Mouse (Mus musculus): Measurements from ENCODE around the gene Slc38a8. TPM values are rescaled to one million over a fixed set of nuclear protein-coding genes. Genes with fewer than 3 reads are reported as not detected.

The Slc38a8 gene
- polyA plus RNA-seq (2014; fragmentation: Nextera tagmentation; extraction: Ambion mirVana), result 0.13 TPM in 1 of 2 replicates, not detected in the other

GRCm38 (mm10) chr8:119501598-119501997 is at the start of gene Slc38a8:
Slc38a8 (minus strand) TSS chr8:119501698.
- WGBS, result 35% methylated on average over 5 of the region's 5 CpGs
- Histone ChIP-seq H3K4me1 (ENCODE audit: control insufficient read depth, insufficient read depth, low read length) (no peaks in the 10 kb centered on the region), H3K27ac (ENCODE audit: low read length) (no peak within 1 kb of the TSS), H3K27me3 (ENCODE audit: control insufficient read depth, insufficient read depth, low read length) (no peaks in the 10 kb centered on the region), H3K4me2 (replicated peaks; ENCODE audit: low read depth, low read length) (no peak within 1 kb of the TSS), H3K4me3 (ENCODE audit: low read depth, low read length) (no peak within 1 kb of the TSS), H3K9ac (replicated peaks; ENCODE audit: low read depth, low read length) (no peak within 1 kb of the TSS), H3K9me3 (ENCODE audit: control insufficient read depth, low read depth, low read length) (no peaks in the 10 kb centered on the region), H3K36me3 (ENCODE audit: control insufficient read depth, insufficient read depth, low read length) (peaks cover 10% of the 10 kb centered on the region)
- ATAC-seq (ENCODE audit: insufficient number of reproducible peaks, insufficient read depth, low FRiP score, low read depth), result no peak

- Histone ChIP-seq H3K4me1 (ENCODE audit: control insufficient read depth, insufficient read depth, low read length) (0 out of 2 replicates have a peak, but pooled peaks cover 7% of the 10 kb centered on the region), H3K4me3 (ENCODE audit: low read depth, low read length) (no peak overlapping the region), H3K9me3 (ENCODE audit: control insufficient read depth, low read depth, low read length) (no peaks in the 10 kb centered on the region), H3K4me2 (replicated peaks; ENCODE audit: low read depth, low read length) (no peak overlapping the region), H3K27ac (ENCODE audit: low read length) (no peak overlapping the region), H3K36me3 (ENCODE audit: control insufficient read depth, insufficient read depth, low read length) (peaks cover 20% of the 10 kb centered on the region), H3K9ac (replicated peaks; ENCODE audit: low read depth, low read length) (no peak overlapping the region), H3K27me3 (ENCODE audit: control insufficient read depth, insufficient read depth, low read length) (no peaks in the 10 kb centered on the region)
- 64% methylated on average over 7 of the region's 7 CpGs for WGBS
- no peak for ATAC-seq (ENCODE audit: insufficient number of reproducible peaks, insufficient read depth, low FRiP score, low read depth)
Observed at GRCm38 (mm10) chr8:119548560-119549113, 47.1 kb upstream of the Slc38a8 start.

- no peaks in the 10 kb centered on the region for H3K27me3 ChIP-seq (ENCODE audit: control insufficient read depth, insufficient read depth, low read length)
- H3K36me3 ChIP-seq (ENCODE audit: control insufficient read depth, insufficient read depth, low read length), result peaks cover 34% of the 10 kb centered on the region
- no peak overlapping the region for H3K9ac ChIP-seq (replicated peaks; ENCODE audit: low read depth, low read length)
- H3K4me2 ChIP-seq (replicated peaks; ENCODE audit: low read depth, low read length), result no peak overlapping the region
- H3K27ac ChIP-seq (ENCODE audit: low read length), result no peak overlapping the region; the same call in 1 of the 2 replicates
- ATAC-seq (ENCODE audit: insufficient number of reproducible peaks, insufficient read depth, low FRiP score, low read depth), result no peak
- 65% methylated on average over 18 of the region's 18 CpGs for WGBS
- no peak overlapping the region for H3K4me3 ChIP-seq (ENCODE audit: low read depth, low read length)
- H3K4me1 ChIP-seq (ENCODE audit: control insufficient read depth, insufficient read depth, low read length), result 0 out of 2 replicates have a peak, but pooled peaks cover 7% of the 10 kb centered on the region
- no peaks in the 10 kb centered on the region for H3K9me3 ChIP-seq (ENCODE audit: control insufficient read depth, low read depth, low read length)
Observed at GRCm38 (mm10) chr8:119547019-119547691, 45.7 kb upstream of the Slc38a8 start.

- peaks cover 47% of the 10 kb centered on the region for H3K36me3 ChIP-seq (ENCODE audit: control insufficient read depth, insufficient read depth, low read length)
- no peaks in the 10 kb centered on the region for H3K9me3 ChIP-seq (ENCODE audit: control insufficient read depth, low read depth, low read length)
- H3K9ac ChIP-seq (replicated peaks; ENCODE audit: low read depth, low read length), result no peak overlapping the region
- WGBS, result 94% methylated on average over 6 of the region's 6 CpGs
- H3K27ac ChIP-seq (ENCODE audit: low read length), result no peak overlapping the region
- no peaks in the 10 kb centered on the region for H3K27me3 ChIP-seq (ENCODE audit: control insufficient read depth, insufficient read depth, low read length)
- ATAC-seq (ENCODE audit: insufficient number of reproducible peaks, insufficient read depth, low FRiP score, low read depth), result no peak
- no peak overlapping the region for H3K4me2 ChIP-seq (replicated peaks; ENCODE audit: low read depth, low read length)
- 0 out of 2 replicates have a peak, but pooled peaks cover 7% of the 10 kb centered on the region for H3K4me1 ChIP-seq (ENCODE audit: control insufficient read depth, insufficient read depth, low read length)
- no peak overlapping the region for H3K4me3 ChIP-seq (ENCODE audit: low read depth, low read length)
Observed at GRCm38 (mm10) chr8:119545791-119546190, 44.3 kb upstream of the Slc38a8 start.

- H3K4me3 ChIP-seq (ENCODE audit: low read depth, low read length), result no peak overlapping the region
- no peak for ATAC-seq (ENCODE audit: insufficient number of reproducible peaks, insufficient read depth, low FRiP score, low read depth)
- H3K4me2 ChIP-seq (replicated peaks; ENCODE audit: low read depth, low read length), result no peak overlapping the region
- no peaks in the 10 kb centered on the region for H3K27me3 ChIP-seq (ENCODE audit: control insufficient read depth, insufficient read depth, low read length)
- 77% methylated on average over 6 of the region's 6 CpGs for WGBS
- no peak overlapping the region for H3K27ac ChIP-seq (ENCODE audit: low read length)
- H3K4me1 ChIP-seq (ENCODE audit: control insufficient read depth, insufficient read depth, low read length), result 0 out of 2 replicates have a peak, but pooled peaks cover 7% of the 10 kb centered on the region
- no peak overlapping the region for H3K9ac ChIP-seq (replicated peaks; ENCODE audit: low read depth, low read length)
- peaks cover 53% of the 10 kb centered on the region for H3K36me3 ChIP-seq (ENCODE audit: control insufficient read depth, insufficient read depth, low read length)
- H3K9me3 ChIP-seq (ENCODE audit: control insufficient read depth, low read depth, low read length), result no peaks in the 10 kb centered on the region
Observed at GRCm38 (mm10) chr8:119545180-119545579, 43.7 kb upstream of the Slc38a8 start.

GRCm38 (mm10) chr8:119544606-119545005 is 43.1 kb upstream of the Slc38a8 start:
- no peak overlapping the region for H3K4me3 ChIP-seq (ENCODE audit: low read depth, low read length)
- H3K36me3 ChIP-seq (ENCODE audit: control insufficient read depth, insufficient read depth, low read length), result peaks cover 59% of the 10 kb centered on the region
- no peaks in the 10 kb centered on the region for H3K27me3 ChIP-seq (ENCODE audit: control insufficient read depth, insufficient read depth, low read length)
- 90% methylated on average over 3 of the region's 3 CpGs for WGBS
- no peak overlapping the region for H3K4me2 ChIP-seq (replicated peaks; ENCODE audit: low read depth, low read length)
- no peaks in the 10 kb centered on the region for H3K9me3 ChIP-seq (ENCODE audit: control insufficient read depth, low read depth, low read length)
- 0 out of 2 replicates have a peak, but pooled peaks cover 7% of the 10 kb centered on the region for H3K4me1 ChIP-seq (ENCODE audit: control insufficient read depth, insufficient read depth, low read length)
- no peak overlapping the region for H3K9ac ChIP-seq (replicated peaks; ENCODE audit: low read depth, low read length)
- no peak for ATAC-seq (ENCODE audit: insufficient number of reproducible peaks, insufficient read depth, low FRiP score, low read depth)
- H3K27ac ChIP-seq (ENCODE audit: low read length), result no peak overlapping the region

- Histone ChIP-seq H3K36me3 (ENCODE audit: control insufficient read depth, insufficient read depth, low read length) (peaks cover 89% of the 10 kb centered on the region), H3K4me3 (ENCODE audit: low read depth, low read length) (no peak overlapping the region), H3K4me1 (ENCODE audit: control insufficient read depth, insufficient read depth, low read length) (no peaks in the 10 kb centered on the region), H3K9ac (replicated peaks; ENCODE audit: low read depth, low read length) (no peak overlapping the region), H3K9me3 (ENCODE audit: control insufficient read depth, low read depth, low read length) (no peaks in the 10 kb centered on the region), H3K27me3 (ENCODE audit: control insufficient read depth, insufficient read depth, low read length) (no peaks in the 10 kb centered on the region), H3K4me2 (replicated peaks; ENCODE audit: low read depth, low read length) (no peak overlapping the region), H3K27ac (ENCODE audit: low read length) (no peak overlapping the region)
- 91% methylated on average over 9 of the region's 9 CpGs for WGBS
- ATAC-seq (ENCODE audit: insufficient number of reproducible peaks, insufficient read depth, low FRiP score, low read depth), result no peak
Observed at GRCm38 (mm10) chr8:119531973-119532372, 30.5 kb upstream of the Slc38a8 start.

GRCm38 (mm10) chr8:119531397-119531796 is 29.9 kb upstream of the Slc38a8 start:
- no peaks in the 10 kb centered on the region for H3K27me3 ChIP-seq (ENCODE audit: control insufficient read depth, insufficient read depth, low read length)
- peaks cover 84% of the 10 kb centered on the region for H3K36me3 ChIP-seq (ENCODE audit: control insufficient read depth, insufficient read depth, low read length)
- 90% methylated on average over 3 of the region's 3 CpGs for WGBS
- H3K4me2 ChIP-seq (replicated peaks; ENCODE audit: low read depth, low read length), result no peak overlapping the region
- no peak overlapping the region for H3K9ac ChIP-seq (replicated peaks; ENCODE audit: low read depth, low read length)
- no peaks in the 10 kb centered on the region for H3K9me3 ChIP-seq (ENCODE audit: control insufficient read depth, low read depth, low read length)
- no peak overlapping the region for H3K27ac ChIP-seq (ENCODE audit: low read length)
- ATAC-seq (ENCODE audit: insufficient number of reproducible peaks, insufficient read depth, low FRiP score, low read depth), result no peak
- no peak overlapping the region for H3K4me3 ChIP-seq (ENCODE audit: low read depth, low read length)
- H3K4me1 ChIP-seq (ENCODE audit: control insufficient read depth, insufficient read depth, low read length), result no peaks in the 10 kb centered on the region

All from stomach, embryonic 14.5 days (tissue).